Mouse (Mus musculus) urinary bladder, postnatal 36 days (tissue): ENCODE results near the gene Nin.
"Not testable (repeated sequence)": the region's sequence is repeated elsewhere in the genome, so short reads cannot be mapped to it uniquely, and the experiment has no call there.

Source experiments
- DNase-seq, 2 experiments: peaks; one replicate each; pipeline ENCODE4 v3.0.0; 2022; ENCODE audit warnings: low spot score in 2 of 2, mixed read lengths in 1 of 2

The Nin gene

GRCm38 (mm10) chr12:70113351-70113750, at the start of gene Nin:
Nin (minus strand) TSS chr12:70113717.
- DNase-seq: no peak

DNA sequence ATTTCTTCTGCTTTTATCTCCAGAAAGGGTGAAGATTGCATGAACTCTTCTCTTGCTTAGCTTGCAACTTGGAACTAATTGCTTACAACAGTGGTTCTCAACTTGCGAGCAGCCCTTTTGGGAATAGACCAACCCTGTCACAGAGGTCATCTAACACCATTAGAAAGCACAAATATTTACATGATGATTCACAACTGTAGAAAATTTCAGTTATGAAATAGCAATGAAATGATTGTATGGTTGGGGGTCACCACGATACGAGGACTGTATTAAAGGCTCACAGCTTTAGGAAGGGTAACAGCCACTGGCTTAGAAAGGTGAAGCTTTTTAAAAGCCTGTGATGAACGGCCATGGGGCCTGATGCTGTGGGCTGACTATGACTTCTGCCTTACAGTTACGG, 47.5 kb upstream of the Nin start:
- DNase-seq: no peak

DNA sequence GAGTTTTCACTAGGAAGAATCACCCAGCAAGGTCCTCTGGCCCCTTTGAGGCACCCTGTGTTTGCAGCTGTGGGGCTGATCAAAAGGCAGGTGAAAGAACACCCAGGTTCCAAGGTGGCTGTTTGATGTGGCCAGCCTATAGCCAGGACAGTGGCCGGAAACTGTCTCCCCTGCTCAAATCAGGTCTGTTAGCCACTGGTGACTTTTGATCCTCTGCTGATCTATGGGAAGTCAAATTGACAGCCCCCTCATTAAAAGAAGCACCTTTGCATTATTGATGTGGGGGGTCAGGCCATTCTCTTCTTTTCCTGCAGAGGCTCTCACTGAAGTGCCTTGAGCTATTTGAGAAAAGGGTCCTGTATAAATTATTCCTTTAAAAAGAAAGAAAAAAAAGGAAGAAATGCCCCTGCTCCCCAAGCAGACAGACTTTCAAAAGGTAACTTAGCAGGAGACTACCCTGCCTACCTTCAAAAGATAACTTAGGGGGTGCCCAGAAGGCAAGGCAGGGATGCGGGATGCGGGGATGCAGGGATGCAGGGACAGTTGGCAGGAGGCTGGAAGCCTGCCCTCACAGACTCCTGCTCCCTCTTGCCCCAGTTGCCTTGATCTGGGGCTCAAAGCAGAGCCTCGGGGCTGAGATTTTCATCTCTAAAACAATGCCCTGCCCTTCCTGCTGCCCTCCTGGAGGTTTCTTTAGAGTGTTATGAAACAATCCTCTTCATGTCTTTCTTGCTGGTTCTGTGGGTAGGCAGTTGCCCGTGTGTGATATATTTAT, 44.0 kb upstream of the Nin start:
- DNase-seq: no peak

DNA sequence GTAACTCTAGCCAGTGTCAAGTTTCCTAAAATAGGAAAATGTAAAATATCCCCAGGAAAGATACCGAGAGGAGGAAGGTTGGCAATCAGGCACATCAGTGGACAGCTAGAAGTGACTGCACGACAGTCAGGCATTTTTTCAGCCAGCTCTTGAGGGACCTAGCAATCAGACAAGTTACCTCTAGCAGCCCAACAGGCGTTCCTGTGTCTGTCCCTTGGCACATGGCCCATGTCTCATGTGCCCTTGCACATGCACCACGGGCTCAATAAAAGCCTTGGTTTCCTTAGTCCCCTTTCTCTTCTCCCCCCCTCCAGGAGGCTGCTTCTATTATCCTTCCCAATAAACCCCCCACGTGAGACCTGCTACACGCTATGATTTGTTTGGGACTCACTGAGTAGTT, 42.7 kb upstream of the Nin start:
- no peak for DNase-seq

DNA sequence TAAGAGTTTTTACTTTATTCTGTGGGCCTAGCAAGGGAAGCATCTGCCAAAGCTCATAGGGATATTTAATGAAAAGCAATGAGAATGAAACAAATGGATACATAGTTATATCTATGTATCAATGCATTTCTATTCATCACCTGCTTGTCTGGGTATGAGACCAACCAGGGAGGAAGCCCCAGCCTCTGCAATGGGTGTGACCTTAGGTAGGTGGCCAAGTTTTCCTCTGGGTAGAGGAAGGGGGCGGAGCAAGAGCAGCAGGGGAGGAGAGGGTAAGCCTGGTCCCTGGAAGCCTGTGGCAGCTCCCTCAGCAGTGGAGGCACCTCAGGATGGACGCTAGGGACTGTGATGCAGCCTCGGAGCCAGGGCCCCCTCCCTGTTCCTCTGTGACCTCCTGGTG, 40.3 kb upstream of the Nin start, which contains the start of gene Abhd12b:
Gene Abhd12b, plus strand, starts transcription at position 301 of the 400 bp plus-strand sequence.
- DNase-seq: no peak

DNA sequence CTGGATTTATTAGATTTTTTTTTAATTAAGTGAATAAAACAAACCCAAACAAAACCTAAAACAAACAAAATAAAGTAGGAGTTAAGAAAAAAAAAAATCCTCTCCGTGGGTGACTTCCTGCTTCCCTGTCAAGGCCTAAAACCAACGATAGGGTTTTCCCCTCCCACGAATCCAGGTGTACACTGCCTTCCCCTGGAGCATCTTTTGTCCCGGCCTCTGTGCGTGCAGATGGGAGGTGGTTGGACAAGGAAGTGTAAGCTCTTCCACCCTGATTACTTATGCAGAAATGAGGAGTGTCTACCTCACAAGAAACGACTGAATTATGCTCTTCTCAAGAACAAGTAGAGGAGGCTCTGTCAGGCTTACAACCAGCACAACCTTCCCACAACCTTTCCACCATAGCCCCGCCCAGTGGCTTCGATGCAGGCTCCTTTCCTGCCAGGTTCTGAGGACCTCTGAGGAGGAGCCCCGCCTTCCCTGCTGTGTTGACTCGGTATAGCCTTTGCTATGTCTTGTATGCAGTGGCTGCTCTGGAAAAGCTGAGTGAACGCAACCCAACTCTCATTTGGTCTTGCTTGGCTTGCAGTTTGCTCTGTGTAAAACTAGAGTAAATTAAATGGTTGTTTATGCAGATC, 35.2 kb upstream of the Nin start:
- no peak for DNase-seq

GRCm38 (mm10) chr12:70147986-70148630, 34.6 kb upstream of the Nin start:
- DNase-seq: no peak

DNA sequence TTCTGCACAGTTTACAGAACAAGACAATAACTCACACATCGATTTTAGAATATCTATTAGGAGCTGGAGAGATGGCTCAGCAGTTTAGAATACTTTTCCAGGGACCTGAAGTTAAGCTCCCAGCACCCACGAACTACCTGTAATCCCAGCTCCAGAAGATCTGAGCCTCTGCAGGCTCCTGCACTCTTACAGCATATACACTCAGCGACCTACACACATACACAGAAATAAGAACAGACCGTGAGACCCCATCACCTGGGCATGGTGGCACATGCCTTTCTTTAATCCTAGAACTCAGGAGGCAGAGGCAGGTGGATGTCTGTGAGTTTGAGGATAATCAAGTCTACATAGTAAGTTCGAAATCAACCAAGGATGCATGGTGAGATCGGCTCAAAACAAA, 32.1 kb upstream of the Nin start:
- no peak for DNase-seq

DNA sequence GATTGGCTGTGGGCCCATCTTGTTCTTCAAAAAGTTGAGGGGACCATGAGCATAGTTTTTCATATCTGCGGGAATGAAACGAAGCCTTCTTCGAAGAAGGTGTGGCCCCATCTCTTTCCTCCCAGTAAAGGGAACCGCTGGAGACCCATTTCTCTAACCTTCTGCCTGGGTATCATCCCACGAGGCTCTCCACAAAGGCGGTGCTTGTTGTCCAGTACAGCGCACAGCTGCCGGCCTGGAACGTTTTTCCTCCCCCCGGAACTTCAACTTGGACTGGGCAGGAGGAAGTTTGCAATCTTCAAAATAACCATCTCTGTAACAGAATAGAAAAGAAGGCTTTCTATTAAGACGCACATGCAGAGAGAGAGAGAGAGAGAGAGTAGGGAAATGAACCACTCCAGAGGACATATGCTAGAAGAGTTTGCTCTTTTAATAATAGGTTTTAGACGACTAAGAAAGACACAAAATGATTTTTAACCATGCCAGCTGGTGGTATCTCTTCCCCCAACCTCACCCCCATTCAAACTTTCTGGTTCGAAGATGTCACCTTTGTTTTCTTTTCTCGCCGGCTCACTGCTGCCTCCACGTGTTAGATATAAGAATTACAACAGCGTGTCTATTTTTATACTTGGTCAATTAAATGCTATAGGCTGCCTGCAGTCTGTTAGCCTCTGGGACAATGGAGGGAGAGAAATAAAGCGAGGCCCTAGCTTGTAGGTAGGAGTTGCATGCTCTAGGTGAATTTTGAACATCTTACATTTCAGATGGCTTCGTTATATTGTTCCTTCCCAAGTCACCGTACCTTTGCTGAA, 31.3 kb upstream of the Nin start:
- DNase-seq: peak; percentile 42 to 47

DNA sequence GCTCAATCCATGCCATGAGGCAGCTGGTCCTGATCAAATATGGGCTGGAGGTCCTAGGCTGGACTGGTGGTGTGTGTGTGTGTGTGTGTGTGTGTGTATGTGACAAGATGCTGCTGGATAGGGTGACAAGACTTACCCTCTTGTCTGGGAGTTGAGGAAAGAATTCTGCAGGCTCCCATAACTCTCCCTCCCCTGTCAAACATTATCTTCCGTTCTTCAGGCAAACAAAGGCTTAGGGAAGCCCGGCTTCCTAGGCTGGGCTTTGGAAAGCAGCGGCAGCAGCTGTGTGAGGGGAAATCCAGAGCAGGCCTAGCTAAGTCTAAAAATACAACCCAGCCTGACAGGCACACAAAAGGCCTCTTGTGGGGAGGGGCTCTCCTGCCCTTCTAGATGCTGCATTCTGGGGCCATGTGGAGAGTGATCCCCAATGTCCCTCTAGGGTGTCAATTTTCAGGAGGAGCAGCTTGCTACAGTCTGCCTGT, 30.6 kb upstream of the Nin start:
- DNase-seq: not testable (repeated sequence)

DNA sequence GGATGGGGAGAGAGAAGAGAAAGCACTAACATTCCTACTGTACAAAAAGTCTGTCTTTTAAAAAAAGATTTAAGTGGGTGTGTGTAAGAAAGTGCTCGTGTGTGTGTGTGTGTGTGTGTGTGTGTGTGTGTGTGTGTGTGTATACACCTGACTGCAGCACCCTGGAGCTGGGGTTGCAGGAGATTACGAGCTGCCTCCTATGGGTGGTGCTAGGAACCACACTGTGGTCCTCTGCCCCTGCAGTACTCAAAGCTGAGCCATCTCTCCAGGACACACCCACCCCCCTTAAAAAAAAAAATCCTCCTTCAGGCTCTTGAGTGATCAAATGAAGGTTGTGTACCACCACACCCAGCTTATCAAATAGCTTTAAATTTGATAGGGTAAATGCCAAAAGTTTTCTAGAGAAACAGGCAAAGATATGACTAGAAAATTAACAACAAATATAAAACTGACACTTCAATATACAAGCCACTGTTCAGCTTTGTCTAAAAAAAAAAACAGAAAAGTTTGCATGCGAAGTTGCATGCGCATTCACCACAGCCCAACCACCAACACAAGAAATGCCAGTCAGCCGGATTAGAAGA, 27.6 kb upstream of the Nin start:
- no peak for DNase-seq

DNA sequence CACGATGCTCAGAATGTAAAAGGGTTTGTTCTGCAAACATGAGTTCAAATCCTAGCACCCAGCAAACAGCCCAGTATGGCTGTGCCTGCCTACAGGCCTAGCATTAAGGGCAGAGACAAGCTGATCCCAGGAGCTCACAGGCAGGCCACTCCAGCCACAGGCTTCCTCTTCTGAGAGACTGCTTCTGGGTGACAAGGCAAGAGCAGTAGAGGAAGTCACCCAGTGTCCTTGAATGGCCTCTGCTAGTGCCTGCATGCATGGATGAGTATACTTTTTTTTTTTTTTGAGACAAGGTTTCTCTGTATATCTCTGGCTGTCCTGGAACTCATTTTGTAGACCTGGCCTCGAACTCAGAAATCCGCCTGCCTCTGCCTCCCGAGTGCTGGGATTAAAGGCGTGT, 27.0 kb upstream of the Nin start:
- no peak for DNase-seq

DNA sequence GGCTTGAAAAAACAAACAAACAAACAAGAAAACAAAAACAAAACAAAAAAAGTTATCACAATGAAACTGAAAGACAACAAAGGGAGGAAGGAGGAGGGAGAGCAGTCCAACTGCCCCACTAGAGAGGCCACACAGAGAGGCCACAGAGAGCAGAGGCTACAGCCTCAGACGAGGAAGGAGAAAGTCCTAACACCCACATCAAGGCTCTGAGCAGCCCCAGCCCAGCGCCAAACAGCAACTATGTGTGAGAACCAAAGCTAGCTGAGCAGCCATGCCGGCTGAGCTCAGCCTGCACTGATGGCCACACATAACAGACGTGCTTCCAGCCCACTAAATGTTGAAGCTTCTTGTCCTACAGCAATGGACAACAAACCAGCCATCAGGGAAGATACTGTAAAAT, 26.4 kb upstream of the Nin start:
- no peak for DNase-seq

- no peak for DNase-seq
These were observed 24.1 kb upstream of the Nin start for GRCm38 (mm10) chr12:70137626-70138025.

DNA sequence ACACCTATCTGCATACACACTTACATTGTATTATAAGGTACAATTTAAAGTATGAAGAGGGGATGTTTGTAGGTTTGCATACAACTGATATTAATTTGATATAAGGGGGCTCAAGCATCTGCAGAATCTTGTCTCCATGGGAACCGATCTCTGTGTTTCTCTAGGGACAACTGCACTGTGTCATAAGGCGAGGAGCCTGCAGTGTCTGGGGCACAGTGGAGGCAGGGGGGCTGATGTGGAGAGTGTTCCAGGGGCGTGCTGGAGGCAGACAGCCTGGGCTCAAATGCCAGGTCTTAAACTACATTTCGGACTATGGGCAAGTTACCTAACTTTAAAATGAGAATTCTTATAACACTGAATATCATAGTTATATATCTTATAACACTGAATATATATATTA, 23.6 kb upstream of the Nin start:
- no peak for DNase-seq

GRCm38 (mm10) chr12:70136185-70136756, 22.8 kb upstream of the Nin start:
- DNase-seq: no peak

- no peak for DNase-seq
These were observed 21.2 kb upstream of the Nin start for GRCm38 (mm10) chr12:70134627-70135235.

DNA sequence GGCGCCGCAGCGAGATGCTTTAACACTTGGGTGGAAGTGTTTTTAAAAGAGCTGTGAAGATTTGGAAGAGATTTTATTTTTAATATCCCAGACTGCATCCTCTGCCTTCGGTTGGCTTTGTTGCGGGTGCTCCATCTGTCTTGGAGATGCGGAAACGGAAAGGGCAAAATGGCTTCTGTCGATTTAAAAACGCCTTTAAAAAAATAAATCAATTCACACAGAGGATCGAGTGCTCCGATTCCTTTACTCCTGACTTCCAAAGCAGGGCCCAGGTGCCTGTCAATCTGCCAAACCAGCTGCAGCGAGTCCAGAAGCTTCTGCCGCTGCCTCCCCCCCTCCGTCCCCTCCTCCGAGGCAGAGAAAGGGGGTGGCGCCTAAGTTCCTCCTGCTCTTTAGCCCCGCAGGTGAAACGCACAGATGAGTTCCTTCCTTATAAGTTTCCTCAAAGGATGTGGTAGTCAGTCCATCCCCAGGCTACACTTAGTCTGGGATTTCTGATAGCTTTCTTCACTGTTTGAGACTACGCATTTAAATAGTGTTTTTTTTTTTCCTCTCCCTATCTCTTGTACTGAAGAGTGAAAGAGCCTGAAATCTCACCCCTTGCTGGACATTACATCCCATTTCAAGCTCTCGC, 17.6 kb upstream of the Nin start:
- DNase-seq: no peak

DNA sequence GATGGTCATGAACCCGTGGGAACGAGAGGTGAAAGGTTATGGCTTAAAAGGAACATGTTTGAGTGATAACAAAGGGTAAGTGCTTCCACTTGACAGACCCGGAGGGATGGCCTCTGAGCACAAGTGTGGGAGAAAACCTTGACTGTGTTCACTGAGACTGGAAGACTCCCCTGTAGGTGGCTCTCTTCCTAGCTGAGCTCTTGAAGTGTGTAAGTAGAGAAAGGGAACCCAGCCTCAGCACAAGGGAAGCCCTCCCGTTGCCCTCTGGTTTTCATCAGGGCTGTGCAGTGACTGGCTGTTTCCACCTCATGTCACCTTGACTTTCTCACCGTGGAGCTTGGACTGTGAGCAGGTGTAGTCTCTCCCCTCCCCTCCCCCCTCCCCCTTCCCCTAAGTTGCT, 15.6 kb upstream of the Nin start:
- DNase-seq: no peak

DNA sequence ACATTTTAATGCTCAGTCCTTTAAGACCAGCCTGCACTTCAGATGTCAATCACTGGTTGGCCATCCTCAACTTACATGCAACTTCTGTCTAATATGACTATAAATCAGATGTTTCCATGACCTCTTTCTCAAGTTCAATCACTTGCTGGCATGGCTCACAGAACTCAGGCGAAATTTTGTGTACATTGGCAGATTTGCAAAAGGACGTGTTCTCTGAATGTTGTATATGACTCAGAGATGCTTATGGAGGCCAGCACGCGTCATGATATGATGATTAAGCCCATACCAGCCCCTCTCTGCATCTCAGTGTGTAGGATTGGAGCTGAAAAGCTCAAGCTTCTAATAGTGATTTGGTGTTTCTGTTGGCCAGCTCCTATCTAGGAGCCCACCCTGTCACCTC, 13.1 kb upstream of the Nin start:
- no peak for DNase-seq
